Mouse (Mus musculus) small intestine, adult 10 weeks (tissue): Measurements from ENCODE around the gene Maz. TPM values are rescaled to one million over a fixed set of nuclear protein-coding genes. Genes with fewer than 3 reads are reported as not detected.

Source experiments
- polyA plus RNA-seq: library from polyadenylated mRNA; stranded (reverse); fragments of 350-450 nt; fragmentation: Illumina TruSeq; extraction: RNeasy Lipid Tissue Mini Kit (QIAGEN cat#74804); gene quantifications from one replicate; pipeline ENCODE4 v1.2.3, GENCODE M21; 2014; ENCODE audit warnings: low replicate concordance

The Maz gene
- polyA plus RNA-seq = 13.0 TPM

DNA sequence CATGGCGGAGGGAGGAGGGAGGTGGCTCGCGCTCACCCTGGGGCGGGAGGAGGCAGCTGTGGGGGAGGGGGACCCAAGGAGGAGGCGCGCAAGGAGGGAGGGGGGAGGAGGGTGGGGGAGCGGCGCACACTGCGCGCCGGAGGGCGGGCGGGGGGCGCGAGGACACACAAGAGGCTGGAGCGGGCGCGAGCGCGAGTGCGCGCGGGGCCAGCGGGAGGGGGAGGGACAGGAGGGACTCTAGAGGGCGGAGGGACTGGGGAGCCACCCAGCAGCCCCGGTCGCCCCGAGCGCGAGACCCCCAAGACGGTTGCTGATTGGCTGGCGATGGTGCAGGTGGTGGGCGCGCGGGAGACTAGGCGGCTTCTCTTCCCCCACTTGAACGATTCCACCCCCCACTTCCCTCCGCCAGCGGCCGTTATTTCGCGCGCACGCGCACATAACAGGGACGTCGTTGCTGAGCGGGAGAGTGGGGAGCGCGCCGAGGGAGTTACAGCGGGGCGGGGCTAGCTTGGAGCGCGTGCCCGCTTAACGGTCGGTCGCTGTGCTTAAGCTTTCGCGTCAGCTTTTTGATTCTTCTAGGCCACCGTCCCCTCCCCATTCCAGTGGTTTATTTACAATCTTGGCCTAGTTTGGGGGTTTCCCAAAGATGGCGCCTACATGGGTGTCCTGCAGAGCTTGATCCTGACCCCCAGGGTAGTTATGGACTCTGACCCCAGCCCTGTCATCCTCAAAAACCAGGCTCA lies at the start of gene Maz:
TSS of gene Maz (minus strand) at position 54 of the 743 bp plus-strand sequence.

DNA sequence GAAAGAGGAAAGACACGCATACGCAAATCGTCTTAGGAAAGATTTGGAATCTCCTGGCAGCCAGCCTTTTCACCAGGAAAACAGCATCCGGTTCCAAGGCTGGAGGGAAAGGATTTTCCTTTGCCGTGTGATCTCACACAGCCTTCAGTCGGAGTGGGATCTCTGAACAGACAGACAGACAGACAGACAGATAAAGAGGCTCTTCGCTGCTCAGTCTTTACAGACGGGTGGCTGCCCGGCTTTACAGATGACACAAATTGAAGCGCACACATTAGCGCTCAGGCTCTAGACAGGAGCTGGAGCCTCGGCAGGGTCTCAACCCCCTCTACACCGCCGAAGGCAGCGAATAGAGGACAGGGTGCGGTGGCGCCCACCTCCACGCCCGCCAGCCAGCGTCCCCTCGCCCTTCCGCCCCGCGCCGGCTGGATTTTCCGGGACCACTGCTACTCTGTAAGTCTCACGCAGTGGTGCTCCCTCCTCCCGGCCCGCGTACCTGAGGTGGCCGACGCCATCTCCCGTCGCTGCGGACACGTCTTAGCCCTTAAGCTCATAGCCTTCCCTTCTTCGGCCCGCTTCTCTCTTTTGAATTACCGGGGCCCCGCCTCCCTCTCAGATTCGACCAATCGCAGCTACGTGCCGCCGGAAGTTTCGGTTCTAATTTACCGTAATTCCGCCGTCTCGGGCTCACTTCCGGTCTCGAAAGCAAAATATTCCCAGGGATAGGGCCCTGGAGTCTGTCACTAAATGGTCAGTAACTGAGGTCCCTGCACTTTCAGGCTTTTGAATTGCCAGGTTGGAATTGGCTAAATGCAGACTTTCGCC lies 15.2 kb upstream of the Maz start, which contains the start of gene Kif22:
TSS of gene Kif22 (minus strand) at position 621 of the 822 bp plus-strand sequence.

DNA sequence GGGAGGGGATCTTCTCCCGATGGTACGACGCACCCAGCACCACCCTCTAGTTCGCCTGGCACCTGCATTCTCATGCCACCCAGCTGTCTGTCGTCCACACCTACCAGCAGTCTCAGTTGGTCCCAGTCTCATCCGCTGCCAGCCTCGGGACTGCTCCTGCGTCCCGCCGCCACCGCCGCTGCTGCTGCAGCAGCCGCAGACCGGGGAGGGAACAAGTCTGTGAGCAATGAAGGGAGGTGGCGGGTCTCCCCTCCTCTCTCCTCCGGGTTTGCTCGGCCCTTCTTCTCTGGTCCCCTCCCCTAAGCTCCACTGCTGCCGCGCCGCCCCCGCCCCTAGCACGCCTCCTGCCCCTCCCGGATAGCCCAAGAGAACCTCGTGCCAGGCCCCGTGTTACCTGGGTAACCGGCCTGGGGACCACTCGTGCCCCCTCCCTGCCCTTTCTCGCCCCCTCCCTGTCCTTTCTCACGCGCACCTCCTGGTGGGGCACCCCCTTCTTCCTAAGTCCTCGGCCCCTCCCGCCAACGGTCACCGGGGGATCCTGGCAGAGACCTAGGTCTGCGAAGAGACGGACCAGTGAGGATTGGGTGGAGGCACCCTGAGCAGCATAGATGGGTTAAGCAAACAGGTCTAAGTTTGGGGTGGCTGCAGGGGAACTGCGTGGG lies 5.8 kb downstream of the Maz start, which contains the start of the genes Gm42742 and Prrt2:
TSS of gene Gm42742 (minus strand) at position 197 of the 662 bp plus-strand sequence.
TSS of gene Prrt2 (minus strand) at position 311 of the 662 bp plus-strand sequence.

DNA sequence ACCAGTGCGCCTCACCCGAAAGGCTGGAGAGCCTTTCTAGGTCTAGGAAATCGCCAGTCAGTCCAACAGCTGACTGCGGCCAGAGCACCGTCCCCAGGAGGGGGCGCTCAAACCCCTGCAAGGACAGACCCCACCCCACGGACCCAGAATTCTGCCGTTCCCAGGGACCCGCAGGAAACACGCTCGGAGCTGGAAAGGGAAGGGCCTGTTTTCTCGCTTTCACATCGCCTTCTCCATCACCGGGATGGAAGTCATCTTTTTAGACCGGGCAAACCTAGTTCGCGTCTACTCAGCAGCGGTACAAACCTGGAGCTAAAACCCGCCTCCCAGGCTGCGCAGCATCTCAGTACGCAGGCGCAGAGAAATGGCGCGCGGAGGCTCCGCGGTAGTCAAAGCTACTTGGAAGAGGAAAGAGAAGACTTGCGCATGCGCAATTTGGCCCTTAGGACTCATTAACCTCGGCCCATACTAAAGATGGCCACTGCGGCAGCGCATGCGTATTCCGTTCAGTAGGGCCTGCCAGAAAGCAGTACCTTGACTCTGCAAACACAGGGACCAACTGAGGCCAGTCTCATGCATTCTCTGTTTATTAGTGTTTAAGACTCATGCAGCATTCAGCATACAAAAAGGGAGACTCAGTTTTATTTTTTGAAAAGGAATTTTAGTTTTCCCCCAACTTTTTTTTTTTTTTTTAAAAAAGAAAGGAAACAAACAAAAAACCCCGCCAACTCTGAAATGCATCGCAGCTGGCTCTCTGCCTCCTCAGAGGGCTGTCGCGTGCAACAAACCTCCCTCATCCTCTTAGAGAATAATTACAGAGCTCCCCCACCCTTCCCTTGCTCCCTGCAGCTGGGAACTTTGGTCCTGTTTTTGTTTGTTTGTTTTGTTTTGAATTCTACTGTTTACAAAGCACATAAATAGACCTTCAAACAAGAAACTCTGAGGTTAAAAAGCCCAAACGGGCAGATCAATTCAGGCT lies 9.6 kb downstream of the Maz start, which contains the start of gene Pagr1a:
TSS of gene Pagr1a (minus strand) at position 382 of the 979 bp plus-strand sequence.

DNA sequence TGATC lies 10.6 kb downstream of the Maz start, which contains the start of gene Pagr1b:
TSS of gene Pagr1b (minus strand) at position 4 of the 5 bp plus-strand sequence.

DNA sequence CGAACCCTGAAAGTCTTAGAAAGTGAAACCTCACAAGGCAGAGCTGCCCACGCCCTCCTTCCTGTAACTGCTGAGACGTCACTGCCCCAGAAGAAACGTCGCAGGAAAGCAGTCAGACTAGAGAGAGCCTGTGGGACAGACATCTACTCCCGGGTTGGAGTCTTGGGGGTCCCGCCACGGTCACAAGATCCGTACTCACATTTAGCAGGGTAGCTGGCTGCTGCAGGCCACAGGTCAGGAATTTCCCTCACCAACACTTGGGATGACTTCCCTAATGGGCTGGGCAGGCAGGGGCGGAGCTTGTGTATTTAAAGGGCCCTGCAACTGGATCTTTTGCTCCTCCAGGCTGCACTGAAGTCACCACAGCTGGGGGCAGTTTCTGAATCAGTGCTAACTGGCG lies 12.5 kb downstream of the Maz start, which contains the start of gene Mvp:
TSS of gene Mvp (minus strand) at position 302 of the 400 bp plus-strand sequence.

DNA sequence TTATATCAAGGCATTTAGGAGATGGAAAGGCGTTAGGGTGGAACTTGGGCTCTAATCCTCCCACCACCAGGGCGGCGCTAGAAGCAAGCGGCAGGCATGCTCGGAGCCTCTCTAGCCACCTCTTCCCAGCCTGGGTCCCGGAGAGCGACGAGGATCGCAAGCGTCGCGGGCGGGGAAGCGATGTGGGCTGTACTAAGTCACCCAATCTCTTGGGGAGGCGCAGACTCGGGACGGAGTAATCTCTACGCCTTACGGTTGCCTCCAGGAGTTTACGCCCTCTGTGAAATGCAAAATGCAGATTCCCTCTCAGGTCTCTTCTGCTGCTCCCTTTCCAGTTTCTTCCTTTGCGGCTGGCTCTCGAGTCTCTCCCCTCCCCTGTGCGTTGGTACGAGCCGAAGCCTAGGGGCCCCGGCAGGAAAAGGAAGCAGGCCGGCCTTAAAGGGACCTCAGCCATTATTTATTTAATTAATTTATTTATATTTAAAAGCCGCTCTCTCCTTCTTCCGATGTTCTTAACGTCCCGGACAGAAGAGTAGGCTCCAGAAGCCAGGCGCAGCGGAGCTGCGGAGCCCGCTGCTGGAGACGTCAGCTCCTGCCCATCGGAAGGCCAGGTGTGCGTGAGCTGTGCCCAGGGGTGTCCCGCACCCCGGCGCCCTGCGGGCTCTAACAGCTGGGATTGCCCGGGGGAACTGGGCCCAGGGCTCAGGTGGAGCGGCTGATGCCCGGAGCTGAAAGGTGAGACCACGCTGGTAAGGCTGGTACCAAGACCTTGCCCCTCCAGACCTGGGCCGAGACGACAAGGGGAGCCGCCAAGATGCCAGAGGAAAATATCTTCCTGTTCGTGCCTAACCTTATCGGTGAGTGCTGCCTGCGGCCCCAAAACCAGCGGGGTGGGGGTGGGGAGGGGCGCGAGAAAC lies 50.6 kb downstream of the Maz start, which contains the start of gene Cdiptos:
TSS of gene Cdiptos (minus strand) at position 149 of the 917 bp plus-strand sequence.

DNA sequence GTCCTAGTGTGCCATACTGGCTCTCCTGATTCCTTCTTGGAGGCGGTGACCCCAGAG lies 51.1 kb downstream of the Maz start, which contains the start of gene Cdipt:
TSS of gene Cdipt (plus strand) at position 22 of the 57 bp plus-strand sequence.

Other genes starting within 250 kb of the Maz start
- not detected for gene Tbx6, start 245.6 kb downstream of the Maz start, polyA plus RNA-seq
- gene Ppp4c, start 234.5 kb downstream of the Maz start, polyA plus RNA-seq = 24.4 TPM
- not detected for gene Fam57b, start 229.4 kb downstream of the Maz start, polyA plus RNA-seq
- gene 4930451I11Rik, start 195.4 kb downstream of the Maz start, polyA plus RNA-seq = not detected
- not detected for gene Doc2a, start 179.6 kb downstream of the Maz start, polyA plus RNA-seq
- 10.8 TPM for gene Hirip3, start 165.1 kb downstream of the Maz start, polyA plus RNA-seq
- 2.2 TPM for gene Ino80e, start 164.7 kb downstream of the Maz start, polyA plus RNA-seq
- gene Taok2, start 142.3 kb downstream of the Maz start, polyA plus RNA-seq = 4.1 TPM
- gene Tmem219, start 104.1 kb downstream of the Maz start, polyA plus RNA-seq = 5.0 TPM
- gene Kctd13, start 98.2 kb downstream of the Maz start, polyA plus RNA-seq = 1.8 TPM
- not detected for gene Asphd1, start 77.5 kb downstream of the Maz start, polyA plus RNA-seq
- 0.78 TPM for gene Sez6l2, start 76.5 kb downstream of the Maz start, polyA plus RNA-seq
- gene Cdipt, start 51.1 kb downstream of the Maz start, polyA plus RNA-seq = 15.7 TPM
- gene Cdiptos, start 50.9 kb downstream of the Maz start, polyA plus RNA-seq = 0.45 TPM
- 0.74 TPM for gene Mvp, start 12.4 kb downstream of the Maz start, polyA plus RNA-seq
- gene Pagr1b, start 10.6 kb downstream of the Maz start, polyA plus RNA-seq = not detected
- not detected for gene Pagr1a, start 9.7 kb downstream of the Maz start, polyA plus RNA-seq
- 0.52 TPM for gene Gm42742, start 5.9 kb downstream of the Maz start, polyA plus RNA-seq
- gene Prrt2, start 5.8 kb downstream of the Maz start, polyA plus RNA-seq = not detected
- 0.97 TPM for gene Kif22, start 15.4 kb upstream of the Maz start, polyA plus RNA-seq
- 380 TPM for gene Zg16, start 60.3 kb upstream of the Maz start, polyA plus RNA-seq
- 1.6 TPM for gene AI467606, start 64.3 kb upstream of the Maz start, polyA plus RNA-seq
- 0.48 TPM for gene Qprt, start 95.2 kb upstream of the Maz start, polyA plus RNA-seq
- 0.89 TPM for gene Spn, start 110.8 kb upstream of the Maz start, polyA plus RNA-seq
- 9.1 TPM for gene Cd2bp2, start 169.0 kb upstream of the Maz start, polyA plus RNA-seq
- 3.0 TPM for gene Tbc1d10b, start 181.4 kb upstream of the Maz start, polyA plus RNA-seq
- gene Mylpf, start 181.9 kb upstream of the Maz start, polyA plus RNA-seq = not detected
- 0.63 TPM for gene Zfp553, start 206.0 kb upstream of the Maz start, polyA plus RNA-seq
- 1.5 TPM for gene Sept1, start 206.1 kb upstream of the Maz start, polyA plus RNA-seq
- not detected for gene Zfp771, start 217.2 kb upstream of the Maz start, polyA plus RNA-seq
- 0.78 TPM for gene Dctpp1, start 233.7 kb upstream of the Maz start, polyA plus RNA-seq
- 171 TPM for gene Sephs2, start 247.0 kb upstream of the Maz start, polyA plus RNA-seq